Mouse (Mus musculus): Measurements from ENCODE around the gene Gm10378.
"Not testable (repeated sequence)": the region's sequence is repeated elsewhere in the genome, so short reads cannot be mapped to it uniquely, and the experiment has no call there.

Gene Gm10378

DNA sequence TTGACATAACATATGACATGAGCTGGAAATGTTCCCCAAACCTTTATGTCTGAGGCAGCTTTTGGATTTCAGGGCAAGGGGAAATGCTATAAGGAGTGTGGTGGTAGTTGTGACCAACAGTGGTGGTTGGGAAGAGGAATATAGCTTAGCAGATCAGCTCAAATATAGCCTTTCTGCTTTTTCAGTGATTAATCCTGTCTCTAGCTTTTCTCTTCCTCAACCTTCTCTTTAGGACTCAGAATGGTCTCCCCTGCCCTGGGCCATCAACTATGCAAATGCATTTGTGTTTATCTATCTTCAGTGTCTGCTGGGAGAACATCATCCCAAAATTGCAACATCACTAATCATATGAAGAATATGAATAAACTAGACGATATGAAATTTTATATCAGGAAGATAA is at the start of gene Gm10378:
Gene Gm10378, plus strand, starts transcription at position 301 of the 400 bp plus-strand sequence.
- DNase-seq: not testable (repeated sequence)

- DNase-seq: not testable (repeated sequence)
Measured at GRCm38 (mm10) chr14:42641817-42642216, 13.9 kb upstream of the Gm10378 start, which contains the start of gene Gm3633. Gene Gm3633, minus strand, starts transcription at chr14:42641917.
